Mouse (Mus musculus) naive thymus-derived CD4-positive, alpha-beta T cell, adult 2 months (primary cell): ENCODE results near the gene Sdcbp2.

Source experiments
- DNase-seq: peaks from one replicate; pipeline ENCODE4 v3.0.0-alpha.2; 2011; ENCODE audit warnings: low read depth

Gene Sdcbp2

GRCm38 (mm10) chr2:151631406-151632158, 59.2 kb downstream of the Sdcbp2 start:
- DNase-seq, result peak; percentile 2

- DNase-seq, result peak; percentile 39
Measured at GRCm38 (mm10) chr2:151632159-151632814, 59.9 kb downstream of the Sdcbp2 start, which contains the start of gene Snph. Snph (minus strand) TSS chr2:151632593.

GRCm38 (mm10) chr2:151632982-151633381, 60.6 kb downstream of the Sdcbp2 start:
- DNase-seq, result no peak

GRCm38 (mm10) chr2:151634903-151635302, 62.5 kb downstream of the Sdcbp2 start:
- DNase-seq, result no peak

- no peak for DNase-seq
Measured at GRCm38 (mm10) chr2:151635362-151636014, 63.1 kb downstream of the Sdcbp2 start.

- no peak for DNase-seq
Measured at GRCm38 (mm10) chr2:151636015-151636402, 63.6 kb downstream of the Sdcbp2 start.
